Mouse (Mus musculus): ENCODE results near the gene Sh3rf1. TPM values are rescaled to one million over a fixed set of nuclear protein-coding genes. Genes with fewer than 3 reads are reported as not detected.
A peak's percentile ranks its signal among the peaks of the same experiment; 100 is the strongest.
"Not testable (repeated sequence)": the region's sequence is repeated elsewhere in the genome, so short reads cannot be mapped to it uniquely, and the experiment has no call there.

The Sh3rf1 gene
- total RNA-seq, 2 experiments from 2014 or later: 40.2 to 47.3 TPM

- no peak for DNase-seq
- intact Hi-C loops (cut with DNase I): no loop called here
Measured at GRCm38 (mm10) chr8:61402861-61403260, 179.2 kb downstream of the Sh3rf1 start.

DNA sequence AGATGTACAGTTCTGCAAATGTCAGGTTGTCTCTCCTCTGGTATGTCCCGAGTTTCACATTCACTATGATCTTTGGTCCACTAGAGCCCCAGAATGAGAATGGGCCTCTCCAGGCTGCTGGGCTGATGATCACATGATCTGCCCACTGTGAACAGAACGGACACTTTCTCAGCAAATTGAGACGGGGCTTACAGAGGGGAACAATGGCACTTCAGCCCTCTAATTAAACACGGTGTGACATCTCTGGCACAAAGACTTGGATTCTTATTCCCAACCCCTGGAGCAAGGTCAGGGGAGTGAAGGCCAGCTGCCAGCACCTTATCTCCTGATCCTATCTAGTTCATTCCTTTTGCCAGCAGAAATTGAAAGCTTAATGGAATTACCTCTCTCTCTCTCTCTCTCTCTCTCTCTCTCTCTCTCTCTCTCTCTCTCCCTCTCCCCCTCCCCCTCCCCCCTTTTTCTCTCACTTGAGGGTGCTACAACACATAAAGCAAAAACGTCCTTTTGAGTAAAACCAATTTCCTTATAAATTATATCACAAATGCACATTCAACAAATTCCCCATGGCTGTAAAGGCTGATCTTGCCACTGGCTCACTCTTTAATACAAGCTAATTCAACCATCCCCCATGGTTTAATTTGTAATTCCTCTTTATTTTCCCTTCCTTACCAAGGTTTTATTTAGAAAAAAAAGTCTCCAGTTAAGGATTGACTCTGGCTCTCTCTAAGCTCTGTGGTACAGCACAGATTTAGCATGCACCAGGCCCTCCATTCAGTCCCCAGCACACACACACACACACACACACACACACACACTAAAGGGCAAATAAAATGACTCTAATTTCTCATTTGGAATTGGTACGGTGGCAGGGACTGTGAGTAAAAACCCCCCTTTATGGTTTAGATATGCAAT, 179.8 kb downstream of the Sh3rf1 start:
- intact Hi-C loops (cut with DNase I): no loop called here
- DNase-seq: no peak

GRCm38 (mm10) chr8:61404178-61404560, 180.5 kb downstream of the Sh3rf1 start:
- intact Hi-C loops (cut with DNase I): no loop called here
- DNase-seq: no peak

DNA sequence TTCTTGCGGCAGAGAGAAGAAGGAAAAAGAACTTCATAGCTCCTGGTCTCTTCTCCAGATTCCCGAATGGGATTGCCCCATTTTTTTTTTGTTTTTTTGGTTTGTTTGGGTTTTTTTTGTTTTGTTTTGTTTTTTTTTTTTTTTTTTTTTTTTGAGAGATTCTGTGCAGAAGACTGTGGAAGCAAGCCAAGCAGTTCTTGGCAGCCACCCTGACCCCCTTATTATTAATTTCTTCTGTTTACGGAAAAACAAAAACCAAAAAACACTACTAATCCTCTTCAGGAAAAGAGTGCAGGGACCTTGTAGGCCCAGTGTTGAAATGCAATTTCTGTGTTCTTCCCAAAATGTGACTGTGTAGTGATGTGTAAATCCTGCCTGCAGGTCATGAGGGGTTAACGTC, 185.4 kb downstream of the Sh3rf1 start:
- intact Hi-C loops (cut with DNase I): no loop called here
- no peak for DNase-seq

DNA sequence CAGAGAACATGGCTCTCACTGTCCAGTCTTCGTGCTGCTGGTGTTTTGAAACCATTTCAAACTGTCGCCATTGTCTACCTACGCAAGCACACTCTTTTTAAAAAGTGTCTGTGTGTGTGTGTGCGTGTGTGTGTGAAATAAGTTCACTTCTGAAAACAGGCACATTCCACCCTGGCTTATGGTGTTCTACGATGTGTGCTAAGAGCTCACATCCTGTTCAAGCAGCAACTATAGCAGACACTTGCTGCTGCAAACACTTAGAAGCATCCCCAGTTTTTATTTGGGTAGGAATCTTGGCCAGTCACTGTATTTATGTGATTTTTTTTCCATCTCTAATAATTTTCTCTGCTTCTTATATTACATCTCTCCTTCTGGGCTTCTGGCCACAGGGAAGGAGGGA, 186.0 kb downstream of the Sh3rf1 start:
- intact Hi-C loops (cut with DNase I); DNase-seq: not testable (repeated sequence)

DNA sequence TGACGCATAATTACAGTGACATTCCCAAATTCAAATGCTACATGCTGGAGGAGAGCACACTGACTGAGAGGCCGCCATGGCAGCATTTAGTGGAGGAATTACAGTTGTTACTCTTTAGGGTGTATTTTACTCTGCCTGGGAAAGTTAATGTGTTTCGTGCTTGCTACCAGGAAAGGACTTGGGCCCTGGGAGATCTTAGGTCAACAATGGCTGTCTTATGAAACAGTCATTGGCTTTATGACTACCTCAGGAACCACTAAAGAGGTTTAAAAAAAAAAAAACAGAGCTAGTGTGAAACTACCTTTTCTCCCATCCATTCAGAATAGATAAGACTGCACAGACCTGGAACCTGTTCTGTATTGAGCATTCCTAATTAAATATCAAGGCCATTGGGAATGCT, 195.8 kb downstream of the Sh3rf1 start:
- intact Hi-C loops (cut with DNase I): no loop called here
- DNase-seq: no peak

GRCm38 (mm10) chr8:61420166-61420565, 196.5 kb downstream of the Sh3rf1 start:
- DNase-seq: no peak
- intact Hi-C loops (cut with DNase I): no loop called here

- intact Hi-C loops (cut with DNase I): no loop called here
- DNase-seq: peak; percentile 48
Measured at GRCm38 (mm10) chr8:61421606-61422005, 197.9 kb downstream of the Sh3rf1 start.

- no peak for DNase-seq
- intact Hi-C loops (cut with DNase I): no loop called here
Measured at GRCm38 (mm10) chr8:61425125-61425524, 201.5 kb downstream of the Sh3rf1 start.

GRCm38 (mm10) chr8:61426072-61426471, 202.4 kb downstream of the Sh3rf1 start:
- intact Hi-C loops (cut with DNase I): no loop called here
- DNase-seq: no peak

DNA sequence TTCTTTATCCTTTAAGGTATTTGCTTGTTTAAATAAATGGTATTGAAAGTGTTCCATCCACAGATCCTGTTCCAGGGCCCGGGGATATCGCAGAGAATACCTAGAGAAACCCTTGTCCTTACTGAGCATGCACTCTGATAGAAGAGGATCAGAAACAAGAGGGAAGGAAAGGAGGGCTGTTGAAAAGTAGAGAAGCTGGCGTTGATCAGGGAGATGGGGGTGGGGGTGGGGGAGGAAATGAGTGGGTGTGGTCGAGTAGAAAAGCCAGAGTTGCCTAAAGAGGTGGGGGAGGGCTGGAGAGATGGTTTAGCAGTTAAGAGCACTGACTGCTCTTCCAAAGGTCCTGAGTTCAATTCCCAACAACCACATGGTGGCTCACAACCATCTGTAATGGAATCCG, 203.0 kb downstream of the Sh3rf1 start:
- intact Hi-C loops (cut with DNase I): no loop called here
- DNase-seq: no peak

DNA sequence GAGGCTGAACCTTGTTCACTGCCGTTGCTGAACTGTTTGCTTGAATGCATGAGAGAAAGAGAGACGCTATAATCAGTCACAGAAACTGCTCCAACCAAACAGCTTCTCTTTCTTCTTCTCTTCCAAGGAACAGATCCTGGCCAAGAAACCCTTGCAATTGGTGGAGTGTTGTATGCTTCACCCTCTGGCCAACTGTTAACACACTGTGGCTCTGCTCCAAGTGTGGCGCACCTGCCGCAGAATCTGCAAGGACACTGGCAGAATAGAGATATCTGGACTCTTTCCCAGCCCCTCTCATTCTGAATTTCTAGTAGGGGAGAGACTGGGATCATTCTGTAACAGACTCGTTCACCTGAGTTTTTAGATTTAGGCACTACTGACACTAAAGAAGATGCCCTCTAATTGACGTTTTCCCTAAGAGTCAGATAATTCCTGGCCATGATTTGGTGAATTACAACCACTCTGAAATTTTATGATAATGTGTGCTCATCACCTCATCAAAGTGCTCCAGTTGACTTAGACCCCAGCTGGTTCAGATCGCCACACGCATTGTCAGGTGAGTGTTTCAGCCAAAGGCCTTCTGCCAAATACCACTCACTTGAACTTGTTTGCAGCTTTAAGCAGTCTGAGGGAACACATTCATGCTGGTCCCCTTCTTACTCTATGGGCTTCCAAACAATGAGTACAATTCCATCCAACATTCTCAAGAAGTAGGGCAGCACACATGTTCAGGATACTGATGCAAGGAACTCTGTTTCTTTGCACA, 204.4 kb downstream of the Sh3rf1 start:
- peak; percentile 34 for DNase-seq
- intact Hi-C loops (cut with DNase I): no loop called here

- no peak for DNase-seq
- intact Hi-C loops (cut with DNase I): no loop called here
Measured at GRCm38 (mm10) chr8:61428821-61429482, 205.3 kb downstream of the Sh3rf1 start.

DNA sequence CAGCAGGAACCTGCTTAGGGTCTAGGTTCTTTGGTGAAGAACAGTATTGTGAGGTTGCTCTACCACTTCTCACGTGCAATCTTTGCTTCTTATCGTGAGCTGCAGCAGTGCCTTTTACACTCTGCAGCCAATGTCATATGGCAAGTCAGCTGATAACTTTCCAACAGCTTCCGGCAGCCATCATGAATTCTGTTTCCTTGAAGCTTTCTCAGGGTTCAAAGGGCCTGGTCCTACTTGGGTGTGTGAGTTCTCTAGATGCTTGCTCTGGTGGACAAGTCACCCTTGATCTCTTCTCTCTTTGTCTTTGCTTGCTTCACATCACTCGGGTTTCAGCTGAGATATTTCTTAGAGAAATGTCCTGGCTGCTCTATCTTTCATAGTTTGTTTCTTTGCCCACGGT, 211.8 kb downstream of the Sh3rf1 start:
- intact Hi-C loops (cut with DNase I): no loop called here
- no peak for DNase-seq

- intact Hi-C loops (cut with DNase I): no loop called here
- no peak for DNase-seq
Measured at GRCm38 (mm10) chr8:61436147-61436546, 212.5 kb downstream of the Sh3rf1 start.

GRCm38 (mm10) chr8:61436586-61437304, 213.1 kb downstream of the Sh3rf1 start:
- intact Hi-C loops (cut with DNase I): no loop called here

DNA sequence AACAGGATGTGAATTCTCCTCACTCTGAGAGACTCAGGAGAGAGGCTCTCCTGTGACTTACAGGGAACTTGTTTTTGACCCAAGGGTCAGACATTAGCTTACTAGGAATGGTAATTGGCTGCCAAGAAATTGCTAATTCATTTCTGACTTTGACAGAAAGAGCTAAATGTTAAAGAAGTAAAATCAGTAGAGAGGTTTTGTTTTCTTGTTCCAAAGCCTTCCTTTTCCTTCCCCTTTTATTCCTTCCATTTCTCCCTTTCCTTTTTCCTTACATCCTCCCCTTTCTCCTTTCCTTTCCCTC, 213.6 kb downstream of the Sh3rf1 start:
- intact Hi-C loops (cut with DNase I): no loop called here
- DNase-seq: no peak

More at GRCm38 (mm10) chr8:61436586-61437304, 213.1 kb downstream of the Sh3rf1 start:
- DNase-seq: no peak

DNA sequence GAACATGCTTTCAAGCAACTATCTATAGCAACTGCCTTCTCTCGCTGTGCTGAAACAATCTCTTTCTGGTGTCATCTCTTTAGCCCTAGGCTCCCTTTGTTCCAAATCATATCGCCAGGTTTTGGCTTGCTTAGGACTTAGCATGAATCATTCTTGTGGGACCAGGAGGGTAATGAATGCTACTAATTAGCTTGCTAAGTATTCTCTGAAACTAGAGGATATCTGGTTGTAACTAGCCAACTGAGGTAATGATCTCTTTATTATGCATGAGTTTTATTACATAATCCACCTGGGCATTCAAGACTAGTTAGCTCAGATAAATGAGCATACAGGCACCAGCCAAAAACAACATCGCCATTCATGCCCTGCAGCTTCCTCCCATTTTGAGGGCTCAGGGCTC, 219.3 kb downstream of the Sh3rf1 start:
- DNase-seq: no peak
- intact Hi-C loops (cut with DNase I): no loop called here

DNA sequence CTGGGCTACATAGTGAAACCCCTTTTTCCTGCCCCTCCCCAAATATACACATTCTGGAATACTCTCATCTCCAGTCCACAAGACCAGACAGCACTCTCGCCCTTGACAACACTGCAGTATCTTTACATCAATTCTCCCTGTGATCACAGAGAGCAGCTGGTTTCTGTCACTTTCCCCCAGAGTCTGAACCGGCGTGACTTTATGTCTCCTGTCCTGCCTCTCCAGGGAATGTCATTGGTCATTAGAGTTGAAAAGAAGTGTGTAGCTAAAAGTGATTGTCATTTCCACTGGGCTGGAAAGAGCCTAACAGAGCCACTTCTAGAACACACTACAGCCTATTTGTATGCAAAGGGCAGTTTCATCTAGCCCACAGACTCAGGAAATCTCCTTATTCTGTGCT, 220.7 kb downstream of the Sh3rf1 start:
- no peak for DNase-seq
- intact Hi-C loops (cut with DNase I): no loop called here
